Mouse (Mus musculus): ENCODE results near the gene Uevld. TPM values are rescaled to one million over a fixed set of nuclear protein-coding genes. Genes with fewer than 3 reads are reported as not detected.

The Uevld gene
- total and polyA plus RNA-seq, 2 experiments from 2014 or later = 3.7 to 10.1 TPM

GRCm38 (mm10) chr7:46879851-46880250 is 78.5 kb downstream of the Uevld start:
- no peaks in the 10 kb centered on the region for H3K9me3 ChIP-seq (ENCODE audit: low read length)
- no peaks in the 10 kb centered on the region for H3K27me3 ChIP-seq (ENCODE audit: insufficient read depth, low read length)
- H3K4me2 ChIP-seq (ENCODE audit: low read depth, low read length, poor library complexity, severe bottlenecking) = no peak overlapping the region
- TF ChIP-seq CTCF (IDR thresholded peaks at IDR 0.05) = no peak
- no peaks in the 10 kb centered on the region for H3K4me1 ChIP-seq (ENCODE audit: insufficient read depth, low read length)
- 0 out of 2 replicates have a peak, but pooled peaks cover 4% of the 10 kb centered on the region for H3K36me3 ChIP-seq (ENCODE audit: insufficient read depth, low read length)
- DNase-seq (ENCODE audit: low spot score) (no peak), ATAC-seq (ENCODE audit: low FRiP score) (no peak)
- no peak overlapping the region for H3K9ac ChIP-seq (replicated peaks; ENCODE audit: low read length, poor library complexity, severe bottlenecking)
- 98% methylated on average over 5 of the region's 5 CpGs for WGBS
- no peak overlapping the region for H3K27ac ChIP-seq (ENCODE audit: low read depth, low read length)
- no peak overlapping the region for H3K4me3 ChIP-seq (ENCODE audit: low read depth, low read length)

DNA sequence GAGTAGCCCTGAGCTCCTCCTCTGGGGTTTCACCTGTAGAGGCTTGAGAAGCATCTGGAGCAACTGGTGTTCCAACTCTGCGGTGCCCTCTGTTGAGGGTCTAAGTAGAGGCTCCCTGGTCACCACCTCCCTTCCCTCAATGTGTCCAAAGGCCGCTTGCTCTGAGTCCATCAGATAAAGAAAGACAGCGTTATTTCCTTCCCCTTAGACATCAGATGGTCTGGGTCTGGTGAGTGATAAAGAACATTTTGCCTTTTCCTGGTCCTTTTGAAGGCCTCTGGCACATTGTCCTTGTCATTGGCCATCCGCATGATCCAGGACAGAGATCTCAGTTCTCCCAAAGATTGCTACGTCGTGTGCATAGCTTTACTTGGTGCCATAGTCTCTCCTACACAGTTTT is 81.1 kb downstream of the Uevld start:
- DNase-seq (ENCODE audit: low spot score) (no peak), ATAC-seq (ENCODE audit: low FRiP score) (no peak)
- 79% methylated on average over 6 of the region's 6 CpGs for WGBS
- Histone ChIP-seq H3K27ac (ENCODE audit: low read depth, low read length) (no peak overlapping the region), H3K9me3 (ENCODE audit: low read length) (no peaks in the 10 kb centered on the region), H3K4me1 (ENCODE audit: insufficient read depth, low read length) (no peaks in the 10 kb centered on the region), H3K4me3 (ENCODE audit: low read depth, low read length) (no peak overlapping the region), H3K9ac (replicated peaks; ENCODE audit: low read length, poor library complexity, severe bottlenecking) (no peak overlapping the region), H3K27me3 (ENCODE audit: insufficient read depth, low read length) (no peaks in the 10 kb centered on the region), H3K36me3 (ENCODE audit: insufficient read depth, low read length) (0 out of 2 replicates have a peak, but pooled peaks cover 4% of the 10 kb centered on the region), H3K4me2 (ENCODE audit: low read depth, low read length, poor library complexity, severe bottlenecking) (no peak overlapping the region)
- TF ChIP-seq CTCF (IDR thresholded peaks at IDR 0.05) = no peak

- Histone ChIP-seq H3K9me3 (ENCODE audit: low read length) (no peaks in the 10 kb centered on the region), H3K36me3 (ENCODE audit: insufficient read depth, low read length) (0 out of 2 replicates have a peak, but pooled peaks cover 4% of the 10 kb centered on the region), H3K27me3 (ENCODE audit: insufficient read depth, low read length) (no peaks in the 10 kb centered on the region), H3K9ac (replicated peaks; ENCODE audit: low read length, poor library complexity, severe bottlenecking) (no peak overlapping the region), H3K4me2 (ENCODE audit: low read depth, low read length, poor library complexity, severe bottlenecking) (no peak overlapping the region), H3K4me3 (ENCODE audit: low read depth, low read length) (no peak overlapping the region), H3K27ac (ENCODE audit: low read depth, low read length) (no peak overlapping the region), H3K4me1 (ENCODE audit: insufficient read depth, low read length) (no peaks in the 10 kb centered on the region)
- TF ChIP-seq CTCF (IDR thresholded peaks at IDR 0.05) = no peak
- WGBS = 74% methylated on average over 4 of the region's 4 CpGs
- no peak for ATAC-seq (ENCODE audit: low FRiP score)
- no peak for DNase-seq (ENCODE audit: low spot score)
Observed at GRCm38 (mm10) chr7:46876841-46877240, 81.5 kb downstream of the Uevld start.

Other genes with a start within 250 kb of the Uevld start
- gene Saal1, start 247.8 kb downstream of the Uevld start, total RNA-seq (2014; rRNA removed) = 12.1 and 13.6 TPM in 2 replicates
- gene Saal1, start 247.8 kb downstream of the Uevld start, polyA plus RNA-seq (2015; fragmentation: Nextera tagmentation; extraction: Ambion mirVana) = 10.2 and 10.6 TPM in 2 replicates
- gene Saa3, start 242.8 kb downstream of the Uevld start, total RNA-seq (2014; rRNA removed) = not detected in 2 replicates
- gene Saa3, start 242.8 kb downstream of the Uevld start, polyA plus RNA-seq (2015; fragmentation: Nextera tagmentation; extraction: Ambion mirVana) = 0.30 TPM in 1 of 2 replicates, not detected in the other
- gene Saa4, start 225.9 kb downstream of the Uevld start, total RNA-seq (2014; rRNA removed) = not detected in 2 replicates
- gene Saa4, start 225.9 kb downstream of the Uevld start, polyA plus RNA-seq (2015; fragmentation: Nextera tagmentation; extraction: Ambion mirVana) = not detected in 2 replicates
- not detected in 2 replicates for gene Saa1, start 215.5 kb downstream of the Uevld start, total RNA-seq (2014; rRNA removed)
- gene Saa1, start 215.5 kb downstream of the Uevld start, polyA plus RNA-seq (2015; fragmentation: Nextera tagmentation; extraction: Ambion mirVana) = 0.28 and 0.50 TPM in 2 replicates
- not detected in 2 replicates for gene Saa2, start 206.7 kb downstream of the Uevld start, total RNA-seq (2014; rRNA removed)
- gene Saa2, start 206.7 kb downstream of the Uevld start, polyA plus RNA-seq (2015; fragmentation: Nextera tagmentation; extraction: Ambion mirVana) = not detected in 2 replicates
- 16.7 and 24.6 TPM in 2 replicates for gene Hps5, start 162.5 kb downstream of the Uevld start, total RNA-seq (2014; rRNA removed)
- gene Hps5, start 162.5 kb downstream of the Uevld start, polyA plus RNA-seq (2015; fragmentation: Nextera tagmentation; extraction: Ambion mirVana) = 8.1 and 9.0 TPM in 2 replicates
- gene Gtf2h1, start 162.4 kb downstream of the Uevld start, total RNA-seq (2014; rRNA removed) = 32.9 and 50.2 TPM in 2 replicates
- gene Gtf2h1, start 162.4 kb downstream of the Uevld start, polyA plus RNA-seq (2015; fragmentation: Nextera tagmentation; extraction: Ambion mirVana) = 36.4 and 38.2 TPM in 2 replicates
- 341 and 345 TPM in 2 replicates for gene Ldha, start 117.1 kb downstream of the Uevld start, total RNA-seq (2014; rRNA removed)
- gene Ldha, start 117.1 kb downstream of the Uevld start, polyA plus RNA-seq (2015; fragmentation: Nextera tagmentation; extraction: Ambion mirVana) = 604 and 701 TPM in 2 replicates
- gene Ldhc, start 97.3 kb downstream of the Uevld start, total RNA-seq (2014; rRNA removed) = not detected in 2 replicates
- 0.22 and 0.32 TPM in 2 replicates for gene Ldhc, start 97.3 kb downstream of the Uevld start, polyA plus RNA-seq (2015; fragmentation: Nextera tagmentation; extraction: Ambion mirVana)
- gene Tsg101, start 38.6 kb downstream of the Uevld start, total RNA-seq (2014; rRNA removed) = 134 and 135 TPM in 2 replicates
- 323 and 329 TPM in 2 replicates for gene Tsg101, start 38.6 kb downstream of the Uevld start, polyA plus RNA-seq (2015; fragmentation: Nextera tagmentation; extraction: Ambion mirVana)
- gene Gm9999, start 25.1 kb upstream of the Uevld start, total RNA-seq (2014; rRNA removed) = not detected in 2 replicates
- gene Gm9999, start 25.1 kb upstream of the Uevld start, polyA plus RNA-seq (2015; fragmentation: Nextera tagmentation; extraction: Ambion mirVana) = not detected in 2 replicates
- gene Spty2d1, start 49.9 kb upstream of the Uevld start, total RNA-seq (2014; rRNA removed) = 8.8 and 10.7 TPM in 2 replicates
- gene Spty2d1, start 49.9 kb upstream of the Uevld start, polyA plus RNA-seq (2015; fragmentation: Nextera tagmentation; extraction: Ambion mirVana) = 3.8 and 4.7 TPM in 2 replicates
- 15.1 and 16.0 TPM in 2 replicates for gene Tmem86a, start 92.1 kb upstream of the Uevld start, total RNA-seq (2014; rRNA removed)
- 29.0 and 30.1 TPM in 2 replicates for gene Tmem86a, start 92.1 kb upstream of the Uevld start, polyA plus RNA-seq (2015; fragmentation: Nextera tagmentation; extraction: Ambion mirVana)
- gene Ptpn5, start 175.2 kb upstream of the Uevld start, total RNA-seq (2014; rRNA removed) = 114 and 124 TPM in 2 replicates
- gene Ptpn5, start 175.2 kb upstream of the Uevld start, polyA plus RNA-seq (2015; fragmentation: Nextera tagmentation; extraction: Ambion mirVana) = 187 and 195 TPM in 2 replicates
- gene Mrgpra6, start 246.4 kb upstream of the Uevld start, total RNA-seq (2014; rRNA removed) = not detected in 2 replicates
- gene Mrgpra6, start 246.4 kb upstream of the Uevld start, polyA plus RNA-seq (2015; fragmentation: Nextera tagmentation; extraction: Ambion mirVana) = not detected in 2 replicates